Mouse (Mus musculus) cerebellum, postnatal 25 days (tissue): ENCODE measurements at regions not wholly inside any gene's neighbourhood (a gene's known extent, or its start where the extent isn't known, plus 50 kb on each side); places are given as distances from the start of the nearest gene placed in this dataset.

Experiments used
- DNase-seq, 2 experiments: peaks; one replicate each; pipeline ENCODE4 v3.0.0; 2021; ENCODE audit warnings: mixed read lengths in 2 of 2

DNA sequence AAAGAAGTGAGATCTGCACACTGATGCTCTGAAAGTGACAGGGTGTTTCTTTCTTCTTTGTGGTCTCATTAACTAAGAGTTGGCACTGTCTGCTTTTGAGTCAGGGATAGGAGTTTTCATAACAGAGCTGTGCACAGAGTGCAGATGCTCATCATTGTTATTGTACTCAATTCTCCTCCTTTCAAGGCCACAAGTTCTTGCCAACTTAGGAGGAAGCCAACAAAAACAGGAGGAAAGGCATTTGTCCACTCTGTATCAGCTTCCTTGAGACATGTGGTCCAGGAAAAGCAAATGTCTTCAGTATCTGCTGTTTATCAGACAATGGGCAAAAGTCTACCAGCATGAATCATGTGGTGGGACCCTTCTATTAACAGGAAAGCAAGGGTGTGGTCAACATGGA lies 345.1 kb downstream of the Fam181b start:
- no peak for DNase-seq

DNA sequence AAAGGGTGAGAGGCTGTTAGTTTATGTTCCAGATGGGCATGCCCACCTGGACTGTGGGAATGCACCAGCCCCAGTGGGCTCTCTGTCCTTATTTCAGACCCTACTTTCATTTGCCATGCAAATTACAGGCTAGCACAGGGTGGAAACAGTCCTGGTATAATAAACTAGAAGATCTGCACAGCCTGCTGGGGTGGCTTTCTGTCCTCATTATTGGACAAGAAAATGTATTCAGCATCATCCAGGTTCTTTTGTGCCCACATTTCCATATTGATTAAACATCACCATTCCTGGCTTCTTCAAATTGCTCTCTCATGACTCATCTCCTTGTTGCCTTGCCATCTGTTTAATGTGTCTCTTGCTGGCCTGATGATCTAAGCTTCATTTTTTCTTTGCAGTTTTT lies 355.4 kb downstream of the Fam181b start:
- DNase-seq, result no peak

DNA sequence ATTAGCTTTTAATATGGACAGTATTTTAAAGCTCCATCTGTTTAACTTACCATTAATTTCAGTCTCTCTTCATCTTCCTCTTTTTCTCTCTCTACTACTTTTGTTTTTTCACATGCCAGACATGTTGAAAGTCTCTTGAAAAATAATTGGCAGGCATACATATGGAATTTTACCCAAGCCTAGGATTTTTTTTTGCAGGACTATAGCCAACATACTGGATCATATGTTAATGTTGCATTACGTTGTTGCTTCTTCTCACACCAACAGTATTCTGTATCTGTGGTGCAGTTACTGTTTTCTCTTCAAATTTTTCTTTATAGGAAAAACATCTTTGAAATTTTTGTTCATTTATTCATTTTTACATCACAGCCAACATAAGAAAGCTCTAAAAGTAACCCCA lies 374.4 kb downstream of the Fam181b start:
- DNase-seq, result no peak

DNA sequence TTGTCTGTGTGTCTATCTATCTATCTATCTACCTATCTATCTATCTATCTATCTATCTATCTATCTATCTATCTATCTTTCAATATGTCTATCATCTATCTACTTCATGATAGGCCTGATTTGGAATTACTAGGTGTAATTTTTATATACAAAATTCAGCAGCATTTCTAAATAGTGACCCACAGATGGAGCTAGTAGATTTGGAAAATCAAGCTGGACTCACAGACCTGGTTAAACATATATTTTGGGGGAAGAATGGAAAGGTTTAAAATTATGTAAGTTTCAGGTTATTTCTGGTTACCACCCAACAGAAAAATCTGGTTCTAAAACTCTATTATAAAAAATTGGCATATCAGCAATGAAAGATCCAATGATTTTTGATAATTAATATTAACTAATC lies 383.7 kb downstream of the Fam181b start:
- DNase-seq, result no peak

DNA sequence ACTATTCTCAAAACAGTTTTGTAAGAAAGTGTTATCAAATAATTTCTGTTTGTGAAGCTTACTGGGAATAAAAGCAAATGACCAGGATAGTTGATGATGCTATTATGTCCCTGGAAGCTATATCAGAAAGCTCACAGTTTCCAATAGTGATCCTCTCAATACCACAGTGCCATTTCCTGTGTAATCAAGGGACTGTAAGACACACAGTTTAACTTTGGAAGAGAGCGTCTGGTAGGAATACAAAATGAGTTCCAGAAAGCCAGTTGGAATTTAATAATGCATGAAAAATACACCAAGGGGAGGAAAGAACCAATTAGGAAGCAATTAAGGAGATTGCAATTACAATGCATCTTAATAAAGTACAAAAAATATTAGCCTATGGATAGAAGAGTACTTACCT lies 393.7 kb downstream of the Fam181b start:
- DNase-seq, result no peak

DNA sequence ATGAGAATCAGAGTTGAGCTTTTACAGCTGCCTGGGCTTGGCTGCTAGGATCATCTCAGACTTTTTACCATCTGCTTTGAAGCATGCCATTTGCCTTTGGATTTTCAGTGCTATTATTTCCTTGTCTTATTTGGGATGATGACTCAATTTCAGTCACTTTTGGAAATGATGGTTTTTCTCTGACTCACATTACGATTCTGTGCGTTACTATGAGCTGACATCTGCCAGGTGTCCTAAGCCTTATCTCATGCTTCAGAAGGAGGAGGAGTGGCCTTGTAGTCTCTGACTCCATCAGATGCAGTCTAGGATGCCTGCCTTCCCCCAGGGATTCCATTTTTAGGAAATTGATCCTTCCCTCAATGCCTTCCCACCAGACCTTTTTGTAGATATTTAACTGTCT lies 431.0 kb downstream of the Fam181b start:
- DNase-seq, result no peak

DNA sequence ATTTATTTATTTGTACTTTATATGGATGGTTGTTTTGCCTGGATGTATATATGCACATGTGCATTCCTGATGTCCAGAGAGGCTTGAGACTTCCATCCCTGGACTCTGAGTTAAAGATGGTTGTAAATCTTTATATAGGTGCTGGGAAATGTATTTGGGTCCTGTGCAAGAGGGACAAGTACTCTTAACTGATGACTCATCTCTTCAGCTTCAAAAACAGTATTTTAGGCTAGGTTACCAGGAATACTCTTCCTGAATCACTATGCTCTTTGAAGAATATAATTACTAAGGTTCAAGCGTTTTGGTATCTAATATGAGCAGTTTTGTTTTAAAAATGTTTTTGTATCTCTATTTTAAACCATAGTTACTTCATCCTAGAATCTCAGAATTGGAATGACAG lies 431.6 kb downstream of the Fam181b start:
- DNase-seq, result no peak

DNA sequence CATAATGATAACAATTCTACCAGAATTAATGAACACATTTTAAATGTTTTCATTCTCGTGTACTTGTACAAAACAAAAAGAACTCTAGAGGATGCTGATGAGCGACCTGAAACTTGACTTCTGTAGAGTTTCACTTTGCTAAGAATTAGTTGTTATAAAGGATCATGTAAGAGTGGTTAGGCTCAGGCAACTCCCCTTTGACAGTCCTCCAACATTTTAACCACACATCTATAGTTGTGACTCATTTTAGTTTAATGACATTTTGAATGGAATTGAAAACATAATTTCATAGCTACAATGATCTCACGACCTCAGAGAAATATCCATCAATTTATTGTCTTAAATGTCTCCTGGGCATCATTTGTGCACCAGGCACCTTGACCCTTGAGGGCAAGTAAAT lies 479.5 kb downstream of the Fam181b start:
- no peak for DNase-seq

DNA sequence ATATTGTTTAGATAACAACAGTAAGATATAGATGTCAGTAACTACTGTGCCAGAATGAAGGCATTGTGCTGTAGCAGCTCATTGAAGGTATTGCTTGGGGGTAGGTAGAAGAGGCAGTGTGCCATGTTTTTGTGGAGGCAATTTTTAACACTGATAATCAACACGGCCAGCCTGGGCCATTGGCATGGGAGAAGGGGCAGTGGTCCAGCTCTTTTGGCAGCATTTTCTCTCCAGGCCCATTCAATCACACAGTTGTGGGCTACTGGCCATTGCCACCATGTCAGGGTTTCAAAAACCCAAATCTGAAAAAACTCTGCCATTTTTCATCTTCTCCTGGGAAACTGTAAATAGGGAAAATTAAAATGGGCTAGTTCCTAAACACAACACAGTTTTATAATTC lies 497.9 kb downstream of the Fam181b start:
- peak; percentile 6 to 27 for DNase-seq

DNA sequence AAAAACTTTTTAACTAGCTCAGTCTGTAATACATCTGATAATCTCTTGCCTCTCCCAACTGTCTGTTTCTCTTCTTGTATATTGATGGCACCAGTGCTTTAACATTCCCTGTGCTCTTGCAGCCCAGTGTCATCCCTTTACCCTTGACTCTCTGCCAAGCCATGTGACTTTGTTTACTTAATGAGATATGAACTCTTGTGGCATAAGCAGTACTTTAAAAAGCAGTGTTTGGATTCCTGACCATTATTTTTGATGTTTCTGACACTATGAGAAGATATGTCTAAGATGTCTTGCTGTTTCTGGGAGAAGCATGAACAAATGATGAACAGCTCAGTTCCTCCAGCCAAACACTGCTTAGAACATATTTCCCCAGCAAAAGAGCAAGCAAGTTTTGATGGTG lies 507.5 kb downstream of the Fam181b start:
- no peak for DNase-seq

DNA sequence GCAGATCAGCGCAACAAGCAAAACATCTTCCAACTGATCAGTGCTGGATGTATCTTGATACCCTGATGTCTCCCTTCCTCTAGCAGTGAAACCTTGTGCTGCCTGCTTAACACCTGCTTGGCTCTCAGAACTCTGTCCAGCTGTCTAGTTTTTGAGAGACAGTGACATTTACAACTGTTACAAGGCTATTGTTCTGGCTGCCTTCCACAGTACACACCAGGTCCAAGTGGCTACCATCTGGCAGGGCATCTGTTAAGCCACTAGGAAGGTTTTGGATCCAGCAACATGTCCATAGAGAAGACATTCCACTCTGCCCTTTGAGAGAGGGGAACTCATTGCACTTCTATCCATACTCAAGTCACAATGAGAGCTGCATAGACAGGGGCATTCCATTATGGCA lies 508.4 kb downstream of the Fam181b start:
- peak; percentile 3 to 13 for DNase-seq
